Comparison of ENCODE assay signal across 8 mouse cellular contexts in genomic region chr2:135797677-135798546, GRCm38 (mm10).
DNase-seq lines count a peak whose midpoint lies in the region; ATAC-seq and TF ChIP-seq lines count a peak whose summit lies in the region.

No protein-coding gene starts in this region.

- H3K4me2 ChIP-seq in hindbrain, embryonic 11.5 days (replicated peaks; ENCODE audit: low read depth, low read length) = no peak overlapping the region

- no peaks in the 10 kb centered on the region for H3K4me1 ChIP-seq in thymus, adult 2 months (replicated peaks; ENCODE audit: control insufficient read depth, insufficient read depth, low read length)
- H3K4me1 ChIP-seq in hindbrain, embryonic 11.5 days (replicated peaks; ENCODE audit: control insufficient read depth, insufficient read depth, low read length) = 0 out of 2 replicates have a peak, but pooled peaks cover 2% of the 10 kb centered on the region
- H3K4me1 ChIP-seq in olfactory bulb, adult 2 months (ENCODE audit: control insufficient read depth, insufficient read depth, low read length) = peaks cover 4% of the 10 kb centered on the region; the same call in 1 of the 2 replicates

- H3K4me3 ChIP-seq in thymus, adult 2 months (ENCODE audit: control insufficient read depth, insufficient read depth, low read length) = no peak overlapping the region
- no peak overlapping the region for H3K4me3 ChIP-seq in hindbrain, embryonic 11.5 days (ENCODE audit: low read depth, low read length)
- no peak overlapping the region for H3K4me3 ChIP-seq in olfactory bulb, adult 2 months (ENCODE audit: insufficient read depth, low read depth, low read length)

- H3K9me3 ChIP-seq in hindbrain, embryonic 11.5 days (ENCODE audit: control insufficient read depth, low read length) = no peaks in the 10 kb centered on the region

- no peak for TF ChIP-seq POLR2A in thymus, adult 2 months (IDR thresholded peaks at IDR 0.05; ENCODE audit: control insufficient read depth, extremely low read depth, insufficient read depth, low read length, poor library complexity)
- TF ChIP-seq POLR2A in olfactory bulb, adult 2 months (IDR thresholded peaks at IDR 0.05; ENCODE audit: insufficient read depth, low read depth, low read length) = no peak

- ATAC-seq in hindbrain, embryonic 11.5 days (ENCODE audit: low FRiP score) = peak; percentile 50; the same call in 1 of the 2 replicates

- 54% methylated on average over 5 of the region's 5 CpGs for WGBS in thymus, adult 2 months
- 43% methylated on average over 5 of the region's 5 CpGs for WGBS in hindbrain, embryonic 11.5 days
- 15% methylated on average over 5 of the region's 5 CpGs for WGBS in olfactory bulb, adult 2 months

- H3K27me3 ChIP-seq in thymus, adult 2 months (ENCODE audit: control insufficient read depth, insufficient read depth, low read length) = no peaks in the 10 kb centered on the region
- H3K27me3 ChIP-seq in hindbrain, embryonic 11.5 days (ENCODE audit: control insufficient read depth, insufficient read depth, low read length) = no peaks in the 10 kb centered on the region

- no peak for TF ChIP-seq CTCF in thymus, adult 2 months (IDR thresholded peaks at IDR 0.05; ENCODE audit: borderline replicate concordance, control insufficient read depth, extremely low read depth, insufficient read depth, low read length, poor library complexity)
- TF ChIP-seq CTCF in olfactory bulb, adult 2 months (IDR thresholded peaks at IDR 0.05; ENCODE audit: insufficient read depth, low read depth, low read length) = no peak

- no peak overlapping the region for H3K9ac ChIP-seq in hindbrain, embryonic 11.5 days (ENCODE audit: low read depth, low read length)

- H3K27ac ChIP-seq in thymus, adult 2 months (ENCODE audit: control insufficient read depth, insufficient read depth, low read length) = no peak overlapping the region
- no peak overlapping the region for H3K27ac ChIP-seq in hindbrain, embryonic 11.5 days (ENCODE audit: low read depth, low read length)
- peak overlapping the region; percentile 33 for H3K27ac ChIP-seq in olfactory bulb, adult 2 months (ENCODE audit: insufficient read depth, low read depth, low read length)

- no peaks in the 10 kb centered on the region for H3K36me3 ChIP-seq in thymus, adult 2 months (ENCODE audit: control insufficient read depth, insufficient read depth, low read length)
- no peaks in the 10 kb centered on the region for H3K36me3 ChIP-seq in hindbrain, embryonic 11.5 days (ENCODE audit: control insufficient read depth, insufficient read depth, low read length)

- peak; percentile 31 for DNase-seq in adrenal gland, postnatal 10 days
- no peak for DNase-seq in adrenal gland, postnatal 25 days
- peak; percentile 8 for DNase-seq in thymus, postnatal 0 days (ENCODE audit: low spot score)
- DNase-seq in thymus, adult 2 months = no peak
- DNase-seq in hindbrain, embryonic 11.5 days (ENCODE audit: low spot score) = peak; percentile 28
- no peak for DNase-seq in frontal cortex, postnatal 25 days (ENCODE audit: low spot score in 2 of 2)
- DNase-seq in ovary, postnatal 10 days (ENCODE audit: low spot score) = no peak

Comparison
In these comparisons a context has a peak if more than half of its experiments do, and no peak if none do; other contexts are left out.
1. DNase-seq: peak in adrenal gland, postnatal 10 days (single experiment), thymus, postnatal 0 days (single experiment) and hindbrain, embryonic 11.5 days (single experiment); none in adrenal gland, postnatal 25 days (single experiment), thymus, adult 2 months (single experiment), frontal cortex, postnatal 25 days (0 of 2) and ovary, postnatal 10 days (single experiment).